Mouse (Mus musculus): ENCODE measurements around the gene Sema3a. TPM values are rescaled to one million over a fixed set of nuclear protein-coding genes. Genes with fewer than 3 reads are reported as not detected.

Sema3a gene
- 14.9 and 15.7 TPM in 2 replicates for polyA plus RNA-seq (2016; fragmentation: Nextera tagmentation; extraction: Ambion mirVana)

DNA sequence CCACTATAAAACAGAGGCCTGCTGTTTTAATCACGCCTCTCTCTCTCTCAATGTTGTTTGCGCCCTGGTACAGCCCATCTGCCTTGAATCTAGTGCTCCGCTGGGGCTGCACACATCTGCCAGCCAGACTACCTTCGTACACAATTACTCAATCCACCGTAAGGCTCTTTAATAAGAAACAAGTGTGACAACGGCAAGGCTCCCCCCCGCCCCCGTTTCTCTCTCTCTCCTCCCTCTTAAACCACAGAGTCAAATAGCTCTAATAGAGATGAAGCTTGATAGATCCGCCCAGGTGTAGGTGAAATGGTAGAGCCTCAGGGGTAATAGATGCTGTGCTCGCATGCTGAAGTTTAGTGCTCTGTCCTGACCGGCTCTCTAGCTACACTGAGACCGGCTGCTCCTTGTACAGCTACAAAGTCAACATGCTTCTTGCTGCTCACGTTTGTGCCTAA, at the start of gene Sema3a:
Gene Sema3a (plus strand): TSS at position 174 of the 452 bp plus-strand sequence.
- 46% methylated on average over 13 of the region's 13 CpGs for WGBS
- H3K27me3 ChIP-seq (ENCODE audit: poor library complexity, severe bottlenecking) = no peaks in the 10 kb centered on the region
- peaks cover 13% of the 10 kb centered on the region for H3K4me1 ChIP-seq
- H3K4me3 ChIP-seq = peak within 1 kb of the TSS; percentile 24
- peak within 1 kb of the TSS; percentile 65 for H3K27ac ChIP-seq
- H3K9me3 ChIP-seq = no peaks in the 10 kb centered on the region
- DNase-seq (ENCODE audit: extremely low spot score, low spot score) = peak; percentile 38
- H3K36me3 ChIP-seq (replicated peaks) = no peaks in the 10 kb centered on the region

DNA sequence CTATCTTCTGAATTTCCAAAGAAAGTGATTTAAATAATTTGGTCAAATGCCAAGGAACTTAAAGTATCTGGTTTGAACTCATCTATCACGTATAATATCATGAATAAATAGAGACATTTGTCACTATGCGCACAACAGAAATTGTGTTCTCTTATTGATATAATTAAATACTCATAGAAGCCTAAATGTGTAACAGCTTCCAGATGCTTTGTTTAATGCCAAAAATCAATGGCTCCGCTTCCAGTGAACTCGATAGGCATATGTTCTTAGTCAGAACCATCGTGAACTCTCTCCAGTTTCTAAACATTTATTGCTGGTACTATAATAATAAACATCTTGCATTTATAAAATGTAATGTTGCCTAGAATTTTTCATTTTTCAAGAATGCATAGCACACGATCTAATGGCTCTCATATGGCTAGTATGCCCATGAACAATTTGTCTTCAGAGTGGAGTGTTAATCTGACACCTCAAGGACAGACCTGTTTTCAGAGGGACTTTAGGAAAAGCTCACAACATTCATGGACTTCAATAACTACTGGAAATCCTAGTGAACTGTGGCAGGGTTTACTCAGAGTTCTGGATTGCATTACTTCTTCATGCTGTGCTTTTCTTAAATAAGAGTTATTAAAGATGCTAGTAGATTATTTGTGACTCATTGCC, 40.3 kb upstream of the Sema3a start:
- H3K27ac ChIP-seq = no peak overlapping the region
- no peaks in the 10 kb centered on the region for H3K27me3 ChIP-seq (ENCODE audit: poor library complexity, severe bottlenecking)
- H3K9me3 ChIP-seq = no peaks in the 10 kb centered on the region
- H3K36me3 ChIP-seq (replicated peaks) = no peaks in the 10 kb centered on the region
- WGBS = 84% methylated on average over 6 of the region's 6 CpGs
- H3K4me1 ChIP-seq = no peaks in the 10 kb centered on the region
- DNase-seq (ENCODE audit: extremely low spot score, low spot score) = no peak
- H3K4me3 ChIP-seq = no peak overlapping the region

DNA sequence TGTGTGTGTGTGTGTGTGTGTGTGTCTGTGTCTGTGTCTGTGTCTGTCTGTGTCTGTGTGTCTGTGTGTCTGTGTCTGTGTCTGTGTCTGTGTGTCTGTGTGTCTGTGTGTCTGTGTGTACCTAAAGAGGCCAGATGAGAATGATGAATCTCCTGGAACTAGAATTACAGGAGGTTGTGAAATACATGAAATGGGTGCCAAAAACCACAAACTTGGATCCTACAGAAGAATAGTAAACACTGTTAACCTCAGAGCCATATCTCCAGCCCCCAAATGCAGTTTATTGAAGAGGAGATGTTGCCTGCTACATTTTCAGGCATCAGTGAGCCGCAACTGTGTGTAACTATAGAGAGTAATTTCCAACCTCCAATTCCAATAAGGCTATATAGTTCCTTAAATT, 34.8 kb upstream of the Sema3a start:
- no peak overlapping the region for H3K4me3 ChIP-seq
- DNase-seq (ENCODE audit: extremely low spot score, low spot score) = no peak
- H3K27me3 ChIP-seq (ENCODE audit: poor library complexity, severe bottlenecking) = no peaks in the 10 kb centered on the region
- no peaks in the 10 kb centered on the region for H3K36me3 ChIP-seq (replicated peaks)
- no peaks in the 10 kb centered on the region for H3K4me1 ChIP-seq
- no peaks in the 10 kb centered on the region for H3K9me3 ChIP-seq
- no peak overlapping the region for H3K27ac ChIP-seq
- WGBS = 98% methylated on average over 1 of the region's 1 CpGs

DNA sequence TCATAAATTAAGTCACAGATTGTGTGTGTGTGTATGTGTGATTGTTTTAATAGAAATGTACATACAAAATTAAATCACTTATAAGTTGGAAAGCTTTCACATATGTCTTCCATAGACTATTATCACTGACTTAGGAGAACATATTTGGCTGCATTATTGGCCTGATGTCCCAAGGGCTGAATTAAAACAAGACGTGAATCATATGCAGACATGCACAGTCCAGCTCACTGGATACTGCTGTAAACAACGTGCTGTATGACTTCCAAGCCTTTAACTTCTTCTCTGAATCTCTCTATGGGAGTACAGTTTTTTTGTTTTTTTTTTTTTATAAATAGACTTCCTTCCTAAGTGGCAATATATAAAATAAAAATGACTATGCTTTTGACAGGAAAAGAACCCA, 15.7 kb upstream of the Sema3a start:
- H3K9me3 ChIP-seq = no peaks in the 10 kb centered on the region
- H3K27me3 ChIP-seq (ENCODE audit: poor library complexity, severe bottlenecking) = no peaks in the 10 kb centered on the region
- no peak overlapping the region for H3K4me3 ChIP-seq
- WGBS = 82% methylated on average over 2 of the region's 2 CpGs
- H3K36me3 ChIP-seq (replicated peaks) = no peaks in the 10 kb centered on the region
- no peak overlapping the region for H3K27ac ChIP-seq
- DNase-seq (ENCODE audit: extremely low spot score, low spot score) = no peak
- no peaks in the 10 kb centered on the region for H3K4me1 ChIP-seq

DNA sequence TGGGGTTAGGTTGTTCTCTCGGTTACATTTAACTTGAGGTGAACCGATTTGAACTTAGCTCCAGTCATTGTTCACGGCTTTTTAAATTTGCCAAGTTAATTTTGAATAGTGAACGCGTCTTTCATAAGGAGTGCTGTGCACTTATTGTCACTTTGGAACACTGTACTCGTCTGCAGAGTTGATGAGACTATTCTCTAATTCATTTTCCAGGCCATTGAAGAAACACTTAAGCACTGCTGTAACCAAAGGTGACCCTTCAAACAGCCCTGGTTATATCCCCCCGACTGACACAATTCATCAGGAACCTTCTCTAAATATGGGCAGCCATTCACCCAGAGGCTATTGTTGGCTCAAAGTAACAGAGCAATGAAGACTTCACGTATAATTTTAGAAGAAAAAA, 8.0 kb upstream of the Sema3a start:
- H3K4me1 ChIP-seq = peaks cover 5% of the 10 kb centered on the region; the same call in 1 of the 2 replicates
- H3K9me3 ChIP-seq = no peaks in the 10 kb centered on the region
- no peak for DNase-seq (ENCODE audit: extremely low spot score, low spot score)
- 58% methylated on average over 8 of the region's 8 CpGs for WGBS
- no peaks in the 10 kb centered on the region for H3K27me3 ChIP-seq (ENCODE audit: poor library complexity, severe bottlenecking)
- H3K36me3 ChIP-seq (replicated peaks) = no peaks in the 10 kb centered on the region
- no peak overlapping the region for H3K27ac ChIP-seq
- no peak overlapping the region for H3K4me3 ChIP-seq

DNA sequence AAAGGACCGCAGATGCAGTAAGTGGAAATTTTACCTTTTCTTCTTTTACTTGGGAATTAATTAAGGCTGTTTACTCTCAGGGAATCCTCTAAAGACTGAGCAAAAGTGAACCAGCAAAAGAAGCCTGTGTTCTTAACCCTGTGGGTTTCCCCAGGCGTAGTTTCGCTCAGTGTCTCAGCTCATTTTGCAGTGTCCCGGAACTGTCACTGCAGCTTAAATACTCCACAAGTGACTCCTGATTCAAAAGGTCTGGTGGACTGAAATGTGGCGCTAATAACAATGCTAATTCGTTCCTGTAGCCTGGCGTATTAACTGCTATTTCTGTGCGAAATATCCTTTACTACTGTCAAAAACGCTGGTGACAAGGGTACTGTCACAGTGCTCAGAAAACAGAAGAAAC, 543 bp downstream of the Sema3a start:
- DNase-seq (ENCODE audit: extremely low spot score, low spot score) = no peak
- Histone ChIP-seq H3K36me3 (replicated peaks) (no peaks in the 10 kb centered on the region), H3K27ac (peak overlapping the region; percentile 65), H3K9me3 (no peaks in the 10 kb centered on the region), H3K27me3 (ENCODE audit: poor library complexity, severe bottlenecking) (no peaks in the 10 kb centered on the region), H3K4me3 (peak overlapping the region; percentile 24), H3K4me1 (peaks cover 13% of the 10 kb centered on the region)
- WGBS = 61% methylated on average over 9 of the region's 9 CpGs

DNA sequence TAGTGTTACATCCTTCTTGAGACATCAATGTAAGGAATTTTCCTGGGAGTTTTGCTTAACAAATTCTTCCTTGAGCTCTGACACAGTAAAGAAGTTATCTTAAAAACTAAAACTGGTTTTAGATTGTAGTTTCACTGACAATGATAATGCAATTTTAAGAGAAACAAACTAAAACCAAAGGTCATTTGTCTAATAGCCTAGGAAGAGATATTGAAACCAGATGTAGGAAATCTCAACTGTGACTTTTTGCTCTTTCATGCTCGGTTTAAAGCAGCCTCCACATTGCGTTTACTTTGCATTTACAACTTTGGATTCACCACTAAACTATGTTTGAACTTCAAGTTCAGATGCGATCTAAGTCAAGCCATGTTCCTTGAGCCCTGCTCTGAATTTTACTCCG, 982 bp downstream of the Sema3a start:
- no peak for DNase-seq (ENCODE audit: extremely low spot score, low spot score)
- peak overlapping the region; percentile 24; the same call in 1 of the 2 replicates for H3K4me3 ChIP-seq
- H3K4me1 ChIP-seq = peaks cover 13% of the 10 kb centered on the region
- H3K9me3 ChIP-seq = no peaks in the 10 kb centered on the region
- H3K36me3 ChIP-seq (replicated peaks) = no peaks in the 10 kb centered on the region
- no peaks in the 10 kb centered on the region for H3K27me3 ChIP-seq (ENCODE audit: poor library complexity, severe bottlenecking)
- H3K27ac ChIP-seq = 0 out of 2 replicates have a peak overlapping the region, but pooled peaks have one; percentile 65
- 68% methylated on average over 4 of the region's 4 CpGs for WGBS

DNA sequence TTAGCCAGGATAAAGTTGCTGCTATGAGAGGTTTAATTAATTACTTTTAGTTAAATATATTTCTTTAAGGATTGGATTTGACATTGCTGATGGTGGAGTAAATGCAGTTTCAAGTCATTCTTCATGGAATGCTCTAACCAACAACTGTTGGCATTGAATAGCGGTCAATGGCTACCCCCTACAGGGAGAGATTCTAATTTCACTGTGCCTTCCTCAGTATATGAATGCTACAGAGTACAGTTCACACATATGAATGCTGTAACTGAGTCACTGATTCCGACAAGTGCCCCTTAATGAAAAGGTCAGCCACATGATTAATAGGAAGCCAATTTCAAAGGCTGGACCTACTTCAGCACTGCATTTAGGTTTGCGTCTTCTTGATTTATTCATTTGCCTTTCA, 1.9 kb downstream of the Sema3a start:
- Histone ChIP-seq H3K4me3 (no peak overlapping the region), H3K4me1 (peaks cover 13% of the 10 kb centered on the region), H3K9me3 (no peaks in the 10 kb centered on the region), H3K36me3 (replicated peaks) (no peaks in the 10 kb centered on the region), H3K27me3 (ENCODE audit: poor library complexity, severe bottlenecking) (no peaks in the 10 kb centered on the region), H3K27ac (no peak overlapping the region)
- WGBS = 87% methylated on average over 3 of the region's 3 CpGs
- DNase-seq (ENCODE audit: extremely low spot score, low spot score) = no peak

DNA sequence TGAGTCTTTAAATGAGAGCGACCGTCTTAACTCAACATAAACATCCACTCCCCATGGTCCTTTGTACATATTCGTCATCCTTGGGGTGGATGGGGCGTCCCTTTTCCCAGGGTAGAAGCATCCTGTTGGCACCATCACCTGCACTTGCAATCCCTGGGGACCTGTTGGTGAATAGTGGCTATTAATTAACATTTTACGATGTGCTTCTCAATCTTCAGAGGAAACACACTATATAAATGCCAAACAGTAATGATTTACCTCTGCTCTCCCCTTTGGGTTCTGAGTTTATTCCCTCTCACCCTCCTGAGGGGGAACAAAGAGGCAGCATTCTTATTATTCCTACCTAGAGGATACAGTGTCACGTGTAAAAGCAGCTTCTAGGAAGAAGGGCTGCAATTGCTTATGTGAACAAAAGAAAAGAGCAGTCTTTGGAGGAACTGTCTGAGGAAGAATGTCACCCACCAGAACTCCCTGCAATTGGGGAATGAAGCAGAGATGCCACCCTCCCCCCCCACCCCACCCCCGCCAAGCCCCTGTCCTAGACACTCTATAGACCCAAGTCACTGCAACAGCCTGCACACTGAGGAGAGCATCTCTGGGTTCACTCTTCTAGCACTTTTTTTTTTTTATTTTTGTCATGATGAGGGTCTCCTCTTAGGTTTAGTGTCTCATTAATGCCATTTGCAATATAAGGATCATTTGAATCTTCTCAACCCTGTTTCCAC, 19.7 kb downstream of the Sema3a start:
- Histone ChIP-seq H3K36me3 (replicated peaks) (no peaks in the 10 kb centered on the region), H3K27me3 (ENCODE audit: poor library complexity, severe bottlenecking) (no peaks in the 10 kb centered on the region), H3K4me1 (no peaks in the 10 kb centered on the region)

DNA sequence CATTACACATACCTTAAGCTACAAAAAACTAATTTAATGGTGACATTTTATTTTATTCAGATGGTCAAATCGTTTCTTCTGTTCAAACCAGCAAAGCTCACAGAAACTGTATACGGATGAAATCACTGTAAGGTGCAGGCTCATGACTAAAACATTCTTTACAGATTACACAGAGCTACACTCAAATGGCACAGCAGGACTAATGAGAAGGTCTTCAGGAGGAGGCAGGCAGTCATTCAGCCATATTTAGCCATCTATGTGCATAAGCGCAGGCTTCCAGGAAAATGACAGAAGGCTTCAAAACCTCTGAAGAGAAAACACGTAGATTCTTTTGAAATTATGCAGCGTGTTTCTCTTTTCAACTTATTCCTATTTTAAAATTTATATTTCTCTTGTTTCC, 24.7 kb downstream of the Sema3a start:
- no peaks in the 10 kb centered on the region for H3K27me3 ChIP-seq (ENCODE audit: poor library complexity, severe bottlenecking)
- H3K4me1 ChIP-seq = no peaks in the 10 kb centered on the region
- no peaks in the 10 kb centered on the region for H3K9me3 ChIP-seq
- 88% methylated on average over 5 of the region's 5 CpGs for WGBS
- DNase-seq (ENCODE audit: extremely low spot score, low spot score) = no peak
- no peaks in the 10 kb centered on the region for H3K36me3 ChIP-seq (replicated peaks)
- H3K4me3 ChIP-seq = no peak overlapping the region
- no peak overlapping the region for H3K27ac ChIP-seq

More for the DNA sequence above, 19.7 kb downstream of the Sema3a start:
- no peak for DNase-seq (ENCODE audit: extremely low spot score, low spot score)
- 72% methylated on average over 7 of the region's 7 CpGs for WGBS
- Histone ChIP-seq H3K9me3 (no peaks in the 10 kb centered on the region), H3K27ac (no peak overlapping the region), H3K4me3 (no peak overlapping the region)

DNA sequence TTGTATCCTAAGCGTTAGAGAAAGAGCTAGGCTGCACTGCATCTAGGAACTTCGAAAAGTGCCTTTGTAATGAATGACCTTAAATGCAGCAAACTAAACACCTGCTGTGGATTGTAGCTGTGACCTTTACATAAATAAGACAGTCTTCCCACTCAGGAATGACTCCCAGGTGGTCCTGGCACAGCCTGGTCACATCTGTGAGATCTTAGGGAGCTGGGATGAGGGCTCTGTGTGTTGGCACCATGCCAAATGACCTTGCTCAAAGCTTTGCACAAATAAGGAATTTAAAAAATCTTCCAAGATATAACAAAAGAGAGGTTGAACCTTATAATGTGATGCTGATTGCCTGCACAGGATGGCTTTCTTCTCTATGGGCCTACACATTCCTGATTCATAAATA, 25.8 kb downstream of the Sema3a start:
- no peaks in the 10 kb centered on the region for H3K9me3 ChIP-seq
- H3K4me3 ChIP-seq = no peak overlapping the region
- 66% methylated on average over 2 of the region's 2 CpGs for WGBS
- H3K27me3 ChIP-seq (ENCODE audit: poor library complexity, severe bottlenecking) = no peaks in the 10 kb centered on the region
- no peak for DNase-seq (ENCODE audit: extremely low spot score, low spot score)
- H3K27ac ChIP-seq = no peak overlapping the region
- no peaks in the 10 kb centered on the region for H3K4me1 ChIP-seq
- H3K36me3 ChIP-seq (replicated peaks) = no peaks in the 10 kb centered on the region

DNA sequence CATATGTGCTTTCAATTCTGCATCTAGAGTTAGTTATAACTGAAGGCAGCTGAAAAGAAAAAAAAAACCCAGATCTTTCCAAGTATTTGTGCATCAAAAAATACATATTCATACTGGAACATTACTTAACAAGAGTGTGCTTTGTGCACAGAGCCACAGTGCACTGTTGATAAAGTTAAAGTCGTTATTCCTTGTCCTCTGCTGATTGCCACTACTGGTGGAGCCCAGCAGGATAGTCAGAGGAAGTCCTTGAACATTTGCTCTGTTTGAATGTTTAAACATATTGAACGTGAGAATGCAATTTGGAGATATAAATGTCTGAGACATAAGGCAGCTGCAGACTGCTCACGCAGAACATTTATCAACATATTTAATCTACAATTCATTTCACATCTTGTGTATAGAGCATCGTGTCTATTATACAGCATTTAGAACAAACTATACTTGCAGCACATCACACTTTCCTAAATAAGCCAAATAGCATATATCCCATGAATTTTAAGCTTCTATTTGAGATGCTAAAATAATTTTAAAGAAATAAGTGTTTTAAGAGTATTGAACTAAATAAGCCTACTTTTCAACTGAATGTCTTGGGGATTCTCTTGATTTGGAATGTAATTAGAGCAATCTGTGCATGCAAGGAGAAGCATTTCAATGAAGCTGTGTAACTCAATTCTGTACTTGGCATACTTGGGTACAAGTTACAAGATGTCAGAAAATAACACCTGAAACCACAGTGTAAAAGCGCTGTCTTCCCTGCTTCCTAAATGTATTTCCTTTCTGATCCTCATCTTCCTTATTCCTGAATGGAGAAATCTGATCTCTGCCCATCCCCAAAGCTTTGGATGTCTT, 32.8 kb downstream of the Sema3a start:
- no peak for DNase-seq (ENCODE audit: extremely low spot score, low spot score)
- Histone ChIP-seq H3K27ac (no peak overlapping the region), H3K4me1 (no peaks in the 10 kb centered on the region), H3K4me3 (no peak overlapping the region), H3K36me3 (replicated peaks) (no peaks in the 10 kb centered on the region), H3K27me3 (ENCODE audit: poor library complexity, severe bottlenecking) (no peaks in the 10 kb centered on the region), H3K9me3 (no peaks in the 10 kb centered on the region)
- 87% methylated on average over 5 of the region's 5 CpGs for WGBS
